ENCODE assay signal across 27 mouse cellular contexts in the genomic region with DNA sequence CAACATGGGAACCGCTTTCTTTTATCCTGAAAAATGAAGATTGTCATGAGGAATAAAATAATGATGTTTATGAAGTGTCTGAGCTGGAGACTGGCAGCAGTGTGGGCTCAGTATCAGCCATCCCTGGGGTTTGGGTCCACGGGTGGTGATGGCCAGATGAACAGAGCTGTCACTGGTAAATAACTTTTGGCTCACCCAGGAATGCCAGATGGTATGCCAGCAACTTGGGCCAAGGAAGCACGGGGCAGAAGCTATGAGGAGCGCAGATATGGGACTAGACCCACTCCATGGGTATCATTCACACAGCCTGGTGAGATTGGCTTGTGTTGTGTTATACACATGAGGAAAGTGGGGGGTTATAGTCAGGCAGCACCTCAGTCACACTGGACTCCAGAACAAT. TPM values are rescaled to one million over a fixed set of nuclear protein-coding genes. Genes with fewer than 3 reads are reported as not detected.
DNase-seq lines count a peak whose midpoint lies in the region; TF ChIP-seq lines count a peak whose summit lies in the region.
"Had no signal": no experiment of that assay in that cellular context is flagged by ENCODE, and none has a peak within 500 bp of the region (broad histone marks: within the 10 kb centered on the region; RNA-seq: fewer than 3 reads in every experiment).

No protein-coding gene starts in this region.

- no peak overlapping the region for H3K4me3 ChIP-seq in thymus, adult 2 months (ENCODE audit: control insufficient read depth, insufficient read depth, low read length)
- H3K4me3 ChIP-seq: embryonic facial prominence, embryonic 12.5 days; hindbrain, embryonic 10.5 days; left cerebral cortex, adult 2 months; limb, embryonic 13.5 days; liver, embryonic 12.5 days; myocyte; neural tube, embryonic 12.5 days had no signal

- H3K36me3 ChIP-seq in thymus, adult 2 months (ENCODE audit: control insufficient read depth, insufficient read depth, low read length), result no peaks in the 10 kb centered on the region
- H3K36me3 ChIP-seq: embryonic facial prominence, embryonic 12.5 days; hindbrain, embryonic 10.5 days; limb, embryonic 13.5 days; liver, embryonic 12.5 days; neural tube, embryonic 12.5 days had no signal

- WGBS in thymus, adult 2 months, result 94% methylated on average over 4 of the region's 4 CpGs

- H3K4me1 ChIP-seq in thymus, adult 2 months (replicated peaks; ENCODE audit: control insufficient read depth, insufficient read depth, low read length), result no peaks in the 10 kb centered on the region
- H3K4me1 ChIP-seq: limb, embryonic 13.5 days; liver, embryonic 12.5 days had no signal

- no peak for TF ChIP-seq POLR2A in thymus, adult 2 months (IDR thresholded peaks at IDR 0.05; ENCODE audit: control insufficient read depth, extremely low read depth, insufficient read depth, low read length, poor library complexity)

- H3K27ac ChIP-seq in thymus, adult 2 months (ENCODE audit: control insufficient read depth, insufficient read depth, low read length), result no peak overlapping the region
- H3K27ac ChIP-seq: embryonic facial prominence, embryonic 12.5 days; hindbrain, embryonic 10.5 days; left cerebral cortex, adult 2 months; limb, embryonic 13.5 days; liver, embryonic 12.5 days; neural tube, embryonic 12.5 days had no signal

- intact Hi-C loops in left cerebral cortex, postnatal 4 days (cut with DNase I), result no loop called here

- H3K27me3 ChIP-seq in thymus, adult 2 months (ENCODE audit: control insufficient read depth, insufficient read depth, low read length), result no peaks in the 10 kb centered on the region
- H3K27me3 ChIP-seq: embryonic facial prominence, embryonic 12.5 days; liver, embryonic 12.5 days; neural tube, embryonic 12.5 days had no signal

- no peak for TF ChIP-seq CTCF in thymus, adult 2 months (IDR thresholded peaks at IDR 0.05; ENCODE audit: borderline replicate concordance, control insufficient read depth, extremely low read depth, insufficient read depth, low read length, poor library complexity)

- peak; percentile 82 for DNase-seq in left cerebral cortex, postnatal 4 days
- DNase-seq in left cerebral cortex, adult 11 months (ENCODE audit: low spot score), result no peak
- DNase-seq in cerebellum, adult 18-20 months, result peak; percentile 74 to 82
- DNase-seq in cerebellum, postnatal 10 days, result peak; percentile 90 to 94
- DNase-seq in adrenal gland, postnatal 10 days, result no peak
- no peak for DNase-seq in thymus, adult 2 months
- DNase-seq in urinary bladder, postnatal 4 days (ENCODE audit: low spot score in 2 of 2), result no peak
- DNase-seq: adrenal gland, postnatal 36 days; B cell, adult 2 months; embryo, embryonic 11 days; gastrocnemius, postnatal 14 days; heart, postnatal 14 days; kidney, adult 9 months; kidney, postnatal 10 days; layer of hippocampus, adult 9-11 months; liver, postnatal 0 days; lung, postnatal 36 days; thymus, postnatal 14 days had no signal

RNA-seq across cellular contexts. Expression of a gene that starts 26.7 kb away (rescaled TPM):
- total RNA-seq in left cerebral cortex, postnatal 4 days (2021), result 10 to 100 TPM; 35.8 to 41.2 TPM
- total RNA-seq in adrenal gland, postnatal 10 days (2021), result 1 to 10 TPM; 5.1 to 5.8 TPM
- polyA plus RNA-seq in thymus, adult 2 months (2012; rRNA removed), result 0.33 and 0.58 TPM in 2 replicates
- total RNA-seq: granulocyte monocyte progenitor cell, adult 5-6 weeks; megakaryocyte, adult 5-6 weeks had no signal
- polyA plus RNA-seq: myocyte had no signal

Comparison
In these comparisons a context has a peak if more than half of its experiments do, and no peak if none do; other contexts are left out.
1. DNase-seq: peak in left cerebral cortex, postnatal 4 days (single experiment), cerebellum, adult 18-20 months (2 of 2) and cerebellum, postnatal 10 days (2 of 2); none in left cerebral cortex, adult 11 months (single experiment), adrenal gland, postnatal 10 days (single experiment), thymus, adult 2 months (single experiment) and urinary bladder, postnatal 4 days (0 of 2).
2. RNA of a gene that starts 26.7 kb away (total RNA-seq): 35.8 to 41.2 TPM in left cerebral cortex, postnatal 4 days; 5.1 to 5.8 TPM in adrenal gland, postnatal 10 days; every median in the first group is over 4 times any median in the second.